Mouse (Mus musculus) cerebellum, postnatal 25 days (tissue): ENCODE data around the gene Tcf12.

Experiments used
- DNase-seq, 2 experiments: peaks; one replicate each; pipeline ENCODE4 v3.0.0; 2021; ENCODE audit warnings: mixed read lengths in 2 of 2

Gene Tcf12

GRCm38 (mm10) chr9:71978886-71979285 lies 132.8 kb downstream of the Tcf12 start:
- no peak for DNase-seq

- DNase-seq: peak; percentile 89 to 91
Observed at GRCm38 (mm10) chr9:71976034-71976433, 135.6 kb downstream of the Tcf12 start.

- DNase-seq: no peak
Observed at GRCm38 (mm10) chr9:71975141-71975540, 136.5 kb downstream of the Tcf12 start.

- DNase-seq: peak in 1 of 2 experiments; percentile 34
Observed at GRCm38 (mm10) chr9:71974541-71974959, 137.1 kb downstream of the Tcf12 start.

- DNase-seq: no peak
Observed at GRCm38 (mm10) chr9:71964039-71964438, 147.6 kb downstream of the Tcf12 start.

- DNase-seq: no peak
Observed at GRCm38 (mm10) chr9:71960026-71960396, 151.7 kb downstream of the Tcf12 start.

GRCm38 (mm10) chr9:71959259-71960025 lies 152.2 kb downstream of the Tcf12 start:
- DNase-seq: peak in 1 of 2 experiments; percentile 20

- DNase-seq: no peak
Observed at GRCm38 (mm10) chr9:71953217-71953616, 158.5 kb downstream of the Tcf12 start.

- DNase-seq: no peak
Observed at GRCm38 (mm10) chr9:71952621-71953076, 159.0 kb downstream of the Tcf12 start.

- DNase-seq: no peak
Observed at GRCm38 (mm10) chr9:71951926-71952325, 159.7 kb downstream of the Tcf12 start.

- no peak for DNase-seq
Observed at GRCm38 (mm10) chr9:71951341-71951740, 160.3 kb downstream of the Tcf12 start.

GRCm38 (mm10) chr9:71944801-71945200 lies 166.9 kb downstream of the Tcf12 start:
- no peak for DNase-seq

- DNase-seq: no peak
Observed at GRCm38 (mm10) chr9:71942424-71942823, 169.2 kb downstream of the Tcf12 start.

GRCm38 (mm10) chr9:71940016-71940415 lies 171.7 kb downstream of the Tcf12 start:
- no peak for DNase-seq

- DNase-seq: peak in 1 of 2 experiments; percentile 19
Observed at GRCm38 (mm10) chr9:71936199-71936598, 175.5 kb downstream of the Tcf12 start.

- DNase-seq: no peak
Observed at GRCm38 (mm10) chr9:71934833-71935232, 176.8 kb downstream of the Tcf12 start.

- DNase-seq: no peak
Observed at GRCm38 (mm10) chr9:71931965-71932364, 179.7 kb downstream of the Tcf12 start.

GRCm38 (mm10) chr9:71931358-71931715 lies 180.3 kb downstream of the Tcf12 start:
- no peak for DNase-seq

- no peak for DNase-seq
Observed at GRCm38 (mm10) chr9:71930431-71931357, 181.0 kb downstream of the Tcf12 start.

GRCm38 (mm10) chr9:71916662-71916953 lies 195.1 kb downstream of the Tcf12 start:
- no peak for DNase-seq

- no peak for DNase-seq
Observed at GRCm38 (mm10) chr9:71915871-71916661, 195.6 kb downstream of the Tcf12 start.

- DNase-seq: no peak
Observed at GRCm38 (mm10) chr9:71906522-71906921, 205.1 kb downstream of the Tcf12 start.

- no peak for DNase-seq
Observed at GRCm38 (mm10) chr9:71898852-71899251, 212.8 kb downstream of the Tcf12 start.
